Mouse (Mus musculus) megakaryocyte progenitor cell, adult 5-6 weeks (primary cell): ENCODE data around the gene Arhgap10. TPM values are rescaled to one million over a fixed set of nuclear protein-coding genes. Genes with fewer than 3 reads are reported as not detected.
A peak's percentile ranks its signal among the peaks of the same experiment; 100 is the strongest.

Source experiments
- ATAC-seq: replicated peaks from 2 replicates; pipeline ENCODE4 v1.8.0; 2016; ENCODE audit warnings: mild to moderate bottlenecking, moderate TSS enrichment, inconsistent platforms; ENCODE audit not compliant: poor library complexity
- total RNA-seq, 2 experiments: library from RNA; stranded (forward) in 1 of 2; stranded (reverse) in 1 of 2; fragments of 157-497, 149-512 nt in 1 of 2; fragments of 200-1000 nt in 1 of 2; gene quantifications; 2 replicates each; pipeline versions ENCODE4 v1.2.3 to v1.2.4; 2015 to 2017

Arhgap10 gene
- total RNA-seq, 2 experiments from 2014 or later = 6.6 to 12.2 TPM

DNA sequence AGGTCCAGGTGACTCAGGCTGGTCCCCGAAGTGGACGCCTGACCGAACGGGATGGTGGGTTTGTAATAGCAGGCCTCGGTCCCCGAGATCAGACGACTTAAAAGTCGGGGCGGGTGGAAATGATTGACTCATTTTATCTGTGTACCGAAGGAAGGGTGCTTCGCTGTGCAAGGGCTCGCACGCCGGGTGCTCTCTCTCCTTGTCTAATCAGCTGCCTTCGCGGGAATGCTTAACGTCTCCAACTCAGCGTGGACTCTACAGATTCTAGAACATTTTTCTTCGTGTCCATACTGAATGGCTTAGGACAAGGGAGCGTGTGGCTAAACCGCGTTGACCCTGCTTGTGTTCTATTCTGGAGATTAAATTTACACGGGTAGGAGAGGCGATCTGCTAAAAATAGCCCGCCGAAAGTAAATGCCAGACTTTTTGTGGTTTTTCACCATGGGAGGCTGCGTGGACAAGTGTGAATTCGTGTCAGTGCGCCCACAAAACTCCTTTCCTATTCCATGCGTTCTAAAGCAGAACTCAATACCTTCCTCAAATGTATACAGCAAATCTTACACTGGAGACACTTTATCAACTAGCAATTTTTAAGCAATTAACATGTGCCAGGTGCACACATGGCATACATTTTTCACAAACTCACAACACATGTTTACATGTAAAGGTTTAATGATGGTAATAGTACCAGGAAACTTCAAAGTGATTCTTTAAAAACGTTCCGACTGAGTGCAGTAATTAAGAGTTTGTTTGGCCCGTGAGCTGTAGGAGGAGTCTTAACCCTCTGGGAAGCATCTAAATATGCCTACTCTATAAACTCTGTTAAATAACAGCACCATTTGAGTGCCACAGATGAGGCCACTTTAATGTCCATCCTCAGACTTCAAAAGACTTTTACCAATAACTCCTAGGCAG is 705 bp upstream of the Arhgap10 start:
- ATAC-seq = peak; percentile 56

DNA sequence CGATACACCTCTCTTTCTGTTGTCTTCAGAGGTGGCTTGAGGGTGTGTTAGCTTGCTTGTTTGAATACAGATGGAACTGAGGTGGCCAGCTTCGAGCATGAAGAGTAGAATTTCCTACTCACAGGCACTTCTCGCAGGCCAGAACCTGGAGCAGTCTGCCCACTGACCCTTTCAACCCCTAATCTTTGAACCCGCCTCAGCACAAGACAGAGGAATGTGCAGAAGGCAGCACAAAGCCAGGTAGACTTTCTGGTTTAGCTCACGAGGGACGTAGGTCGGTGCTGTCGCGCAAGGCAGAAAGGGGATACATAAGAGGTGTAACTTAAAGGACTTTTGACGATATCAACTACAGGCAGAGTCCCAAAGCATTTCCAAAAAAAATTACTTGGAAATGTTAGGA is 908 bp downstream of the Arhgap10 start:
- no peak for ATAC-seq

DNA sequence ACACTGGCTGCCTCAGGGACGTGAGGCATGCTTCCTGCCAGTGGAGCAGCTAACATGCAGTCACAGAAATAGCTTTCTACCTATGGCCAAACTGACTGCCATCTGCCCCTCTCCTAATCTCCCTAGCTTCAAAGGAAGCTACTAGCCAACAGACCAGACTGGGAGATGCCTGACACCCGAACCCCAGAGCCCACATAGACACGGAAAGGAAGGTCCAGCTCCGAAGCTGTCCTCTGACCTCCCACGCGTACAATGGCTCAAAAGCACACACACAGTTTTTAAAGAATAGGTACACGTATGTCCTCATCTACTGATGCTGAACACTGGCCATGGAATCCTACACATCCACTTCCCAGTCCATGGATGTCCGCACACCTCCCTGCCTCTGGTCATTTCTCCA is 2.0 kb downstream of the Arhgap10 start:
- ATAC-seq = no peak

DNA sequence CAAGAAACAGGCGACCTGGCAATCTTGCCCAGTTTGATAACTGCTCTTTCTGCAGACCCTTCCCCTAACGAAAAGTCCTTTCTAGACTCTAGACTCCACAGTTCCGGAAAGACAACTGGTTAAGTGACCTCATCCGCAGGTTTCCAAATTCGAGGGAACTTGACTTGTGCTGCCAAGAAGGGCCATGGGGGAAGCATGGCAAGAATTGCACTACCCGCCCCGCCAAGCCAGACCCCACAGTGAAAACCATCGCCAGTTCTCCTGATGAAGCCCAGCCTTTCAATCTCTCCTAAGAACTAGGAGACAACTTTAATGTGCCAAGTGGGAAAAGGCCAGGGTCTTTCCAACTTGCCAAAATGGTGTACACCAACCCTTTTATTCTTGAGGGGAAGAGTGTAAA is 2.6 kb downstream of the Arhgap10 start:
- no peak for ATAC-seq

DNA sequence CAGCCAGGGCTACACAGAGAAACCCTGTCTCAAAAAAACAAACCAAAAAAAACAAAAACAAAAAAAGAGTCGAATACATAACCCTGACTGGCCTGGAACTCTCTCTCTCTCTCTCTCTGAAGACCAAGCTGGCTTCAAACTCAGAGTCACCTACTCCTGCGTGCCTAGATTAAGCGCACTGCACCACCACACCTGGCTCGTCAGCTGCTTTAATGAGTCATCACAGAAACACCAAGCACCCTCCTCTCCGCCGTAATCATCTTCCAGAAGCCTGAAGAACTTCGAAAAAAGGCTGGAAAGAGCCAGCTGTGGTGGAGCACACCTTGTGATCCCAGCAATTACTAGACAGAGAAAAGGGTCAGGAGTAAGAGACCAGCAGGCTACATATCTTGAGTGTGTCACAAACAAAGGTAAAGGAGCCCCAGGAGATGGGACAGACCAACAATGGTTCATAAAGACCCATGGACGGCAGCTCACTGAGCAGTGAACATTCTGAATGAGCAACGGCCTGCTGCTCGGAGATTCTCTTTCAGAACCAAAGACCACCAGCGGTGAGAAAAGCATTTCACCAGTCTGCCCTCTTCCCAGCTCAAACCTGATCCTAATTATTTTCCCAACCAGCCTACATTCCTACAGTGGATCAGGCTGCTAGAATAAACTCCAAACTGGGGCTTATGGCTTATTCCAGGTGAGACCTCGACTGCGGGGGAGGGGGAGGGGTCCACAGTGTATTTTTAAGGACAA is 5.8 kb downstream of the Arhgap10 start:
- ATAC-seq = no peak

DNA sequence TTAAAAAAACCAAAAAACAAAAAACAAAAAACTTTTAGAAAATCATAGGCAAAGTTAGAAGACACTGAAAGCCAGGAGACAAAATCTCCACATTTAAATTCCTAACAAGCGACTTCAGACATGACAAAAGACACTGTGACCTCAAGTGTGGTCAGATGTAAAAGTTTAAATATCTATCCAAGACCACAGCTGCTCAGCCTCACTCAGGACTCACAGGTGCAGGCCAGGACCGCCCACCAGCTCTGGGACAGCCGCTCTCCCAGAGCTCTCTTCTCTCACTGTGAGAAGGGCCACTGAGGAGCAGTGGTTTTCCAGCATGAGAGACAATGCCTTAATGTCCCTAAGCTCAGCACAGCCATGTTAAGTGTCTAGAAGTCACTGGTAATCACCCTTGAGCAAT is 7.3 kb downstream of the Arhgap10 start:
- no peak for ATAC-seq

DNA sequence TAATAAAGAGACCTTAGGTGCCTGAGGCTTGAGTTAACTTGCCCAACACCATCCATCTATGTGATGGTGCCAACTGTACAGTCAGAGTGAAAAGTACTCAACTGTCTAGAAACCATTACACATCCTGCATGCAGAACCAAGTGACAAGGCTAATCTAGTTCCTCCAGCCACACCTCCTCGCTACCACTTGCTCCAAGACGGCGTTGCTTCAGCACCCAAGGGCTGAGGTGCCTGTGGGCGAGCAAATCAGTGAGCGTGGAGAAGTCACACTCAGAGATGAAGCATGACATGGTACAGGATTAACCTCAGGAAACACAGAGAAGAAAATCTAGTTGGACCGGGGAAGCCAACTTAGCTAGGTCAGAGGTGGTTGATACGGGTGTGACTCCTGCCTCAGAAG is 8.7 kb downstream of the Arhgap10 start:
- peak; percentile 91 for ATAC-seq

DNA sequence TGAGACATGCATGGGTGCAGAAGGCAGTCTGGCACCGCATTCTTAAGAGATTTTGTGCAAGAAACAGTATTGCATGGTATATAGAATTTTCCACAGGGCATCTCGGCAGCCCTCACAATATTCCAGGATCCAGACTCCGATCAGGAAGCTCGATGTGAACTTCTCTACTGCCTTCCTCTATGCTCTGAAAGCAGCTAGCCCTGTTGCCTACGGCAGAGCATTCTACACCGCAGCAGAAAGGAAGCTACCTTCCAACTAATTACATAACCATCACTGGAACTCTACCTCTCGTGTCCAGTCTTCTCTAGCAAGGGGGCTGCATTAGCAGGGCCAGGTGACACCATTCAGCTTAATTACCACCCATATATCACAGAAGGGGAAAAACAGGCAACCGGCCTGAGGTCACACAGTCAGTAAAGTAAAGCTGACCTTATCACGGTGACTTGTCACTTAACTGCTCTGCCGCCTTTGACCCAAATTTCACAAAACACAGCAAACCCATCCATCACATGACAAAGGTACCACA is 10.2 kb downstream of the Arhgap10 start:
- no peak for ATAC-seq

DNA sequence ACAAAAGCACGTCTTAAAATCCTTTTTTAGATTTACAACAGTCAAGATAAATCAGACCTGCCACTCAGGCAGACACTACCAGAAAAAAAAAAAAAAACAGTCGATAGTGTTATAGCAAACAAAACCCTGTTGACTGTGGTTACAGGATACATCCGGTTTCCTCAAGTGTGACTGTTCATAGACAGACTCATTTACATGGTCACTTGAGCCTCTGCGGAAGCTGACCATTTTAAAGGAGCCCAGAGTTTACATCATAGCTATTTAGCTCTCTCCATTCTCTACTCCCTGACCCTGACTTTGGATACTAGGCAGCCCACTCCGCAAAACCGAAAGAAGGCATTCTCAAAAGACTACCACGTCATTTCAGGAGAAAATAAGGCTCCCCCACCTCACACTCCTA is 11.2 kb downstream of the Arhgap10 start:
- ATAC-seq = no peak

DNA sequence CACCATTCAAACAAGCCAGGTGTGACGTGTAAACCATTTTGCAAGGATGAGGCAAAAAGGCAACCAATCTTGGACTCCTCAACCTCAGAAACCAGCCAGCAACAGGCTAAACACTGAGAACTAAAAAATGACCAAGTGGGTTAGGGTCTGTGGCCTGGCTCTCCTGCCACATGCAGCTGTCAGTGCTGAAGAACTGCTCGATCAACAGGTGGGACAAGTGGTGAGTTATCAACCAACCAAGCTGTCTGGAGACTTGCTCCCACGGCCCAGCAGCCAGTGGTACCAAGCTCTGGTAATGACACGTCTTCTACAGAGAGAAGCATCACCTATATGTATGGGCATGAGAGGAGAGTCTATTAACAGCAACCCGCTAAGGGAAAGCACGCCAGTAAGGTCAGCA is 15.2 kb downstream of the Arhgap10 start:
- ATAC-seq = no peak

DNA sequence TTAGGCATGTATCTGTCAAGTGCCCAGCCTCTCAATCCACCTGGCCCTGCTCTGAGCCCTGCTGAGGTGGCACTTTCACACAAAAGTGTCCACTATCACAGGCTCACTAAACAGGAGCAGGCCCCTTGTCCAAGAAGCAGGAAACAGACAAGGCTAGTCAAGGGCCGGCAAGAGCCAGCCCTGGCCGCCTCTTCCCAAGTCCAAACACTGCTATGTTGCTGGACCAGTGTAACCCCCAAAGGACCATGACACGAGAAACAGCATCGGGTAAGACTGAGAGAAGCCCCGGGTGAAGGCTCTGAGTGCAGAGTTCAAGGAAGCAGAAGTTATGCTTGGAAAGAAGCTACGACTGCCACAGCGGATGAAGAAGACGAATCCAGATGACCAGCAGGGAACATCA is 16.6 kb downstream of the Arhgap10 start:
- no peak for ATAC-seq

DNA sequence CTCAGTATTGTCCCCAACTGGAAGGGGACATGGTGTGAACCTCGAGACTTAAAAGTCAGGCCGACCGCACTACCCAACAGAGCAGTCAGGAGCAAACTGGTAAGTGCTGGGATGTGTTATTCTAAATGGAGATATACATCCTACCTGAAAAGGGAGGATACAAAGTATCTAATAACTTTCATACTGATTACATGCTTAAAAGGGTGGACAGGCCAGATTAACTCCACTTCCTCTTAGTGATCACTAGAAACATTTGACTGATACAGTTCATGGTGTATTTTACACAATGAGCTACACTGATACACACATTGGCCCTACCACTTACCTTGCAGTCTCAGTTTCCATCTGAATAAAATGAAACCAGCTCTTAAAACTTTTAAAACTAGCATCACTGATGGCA is 17.5 kb downstream of the Arhgap10 start:
- ATAC-seq = no peak

DNA sequence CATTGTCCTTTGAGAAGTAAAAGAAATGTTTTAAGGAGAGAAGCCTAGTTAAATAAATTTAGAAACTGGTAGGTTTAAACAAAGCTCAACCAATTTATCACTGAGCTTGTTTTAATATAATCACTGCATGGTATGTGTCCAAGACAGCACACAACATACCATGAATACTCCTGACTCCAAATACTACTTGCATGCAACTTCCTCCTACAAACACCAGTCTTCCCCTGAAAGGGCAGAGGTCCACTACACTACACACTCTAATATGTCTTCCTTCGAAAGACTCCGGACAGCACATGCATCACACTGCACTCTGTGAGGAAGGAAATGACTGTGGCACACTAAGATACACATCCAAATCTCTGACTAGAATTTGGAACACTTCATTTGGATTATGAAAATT is 20.3 kb downstream of the Arhgap10 start:
- ATAC-seq = no peak

DNA sequence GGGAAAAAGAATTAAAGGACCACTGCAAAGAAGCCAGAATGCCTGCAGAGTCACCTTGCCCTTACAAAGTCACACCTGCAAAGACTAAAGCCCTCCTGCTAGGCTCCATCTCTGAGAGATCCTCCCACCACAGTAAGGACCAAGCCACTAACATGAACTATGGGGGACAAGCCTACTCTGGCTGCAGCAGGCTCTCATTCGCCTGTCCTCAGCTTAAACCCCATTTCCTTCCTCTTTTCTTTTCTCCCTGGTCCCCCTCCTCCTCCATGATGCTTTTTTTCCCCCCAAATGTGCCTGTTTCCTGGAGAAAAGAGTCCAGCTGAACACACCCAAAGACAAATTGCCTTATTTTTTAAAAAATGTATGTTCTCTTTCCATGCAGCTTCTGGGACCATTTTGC is 21.5 kb downstream of the Arhgap10 start:
- peak; percentile 51 for ATAC-seq

DNA sequence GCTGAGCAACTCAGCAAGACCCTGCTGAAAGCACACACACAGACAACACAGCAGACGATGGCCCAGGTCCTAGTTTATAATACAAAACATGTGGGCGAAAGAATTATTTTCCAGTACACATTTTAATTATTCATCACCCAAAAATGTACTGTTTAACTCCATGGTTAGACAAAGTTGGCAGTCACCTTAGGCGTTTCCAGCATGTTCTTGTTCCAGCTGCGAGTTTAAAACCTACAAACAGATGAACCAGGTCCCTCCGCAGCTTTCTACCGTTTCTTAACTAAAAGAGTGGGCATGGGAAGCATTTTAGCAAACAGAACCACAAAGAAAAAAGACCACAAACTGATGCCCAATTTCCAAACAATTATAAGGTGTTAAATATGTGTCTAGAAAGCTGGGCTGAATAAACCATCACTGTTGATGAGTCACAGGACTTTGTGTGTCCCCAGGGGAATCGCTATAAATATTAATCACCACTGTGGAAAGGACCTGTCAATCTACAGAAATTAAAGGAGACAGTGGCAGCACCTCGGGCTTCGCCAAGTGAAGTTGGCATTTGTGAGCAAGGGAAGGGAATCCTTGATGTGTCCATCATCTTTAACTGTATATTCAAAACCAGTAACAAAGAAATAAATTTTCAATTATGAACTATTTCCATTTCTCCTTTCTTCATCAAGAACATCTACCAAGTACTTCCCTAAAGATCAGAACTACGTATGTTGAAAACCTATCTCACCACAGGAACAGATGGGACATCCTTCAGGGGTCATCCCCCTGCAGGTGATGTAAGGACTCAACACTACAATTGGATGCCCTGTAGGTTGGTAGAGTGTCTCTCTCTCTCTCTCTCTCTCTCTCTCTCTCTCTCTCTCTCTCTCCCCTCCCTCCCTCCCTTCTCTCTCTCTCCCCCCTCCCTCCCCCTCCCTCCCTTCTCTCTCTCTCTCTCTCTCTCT is 23.1 kb downstream of the Arhgap10 start:
- ATAC-seq = peak; percentile 60

DNA sequence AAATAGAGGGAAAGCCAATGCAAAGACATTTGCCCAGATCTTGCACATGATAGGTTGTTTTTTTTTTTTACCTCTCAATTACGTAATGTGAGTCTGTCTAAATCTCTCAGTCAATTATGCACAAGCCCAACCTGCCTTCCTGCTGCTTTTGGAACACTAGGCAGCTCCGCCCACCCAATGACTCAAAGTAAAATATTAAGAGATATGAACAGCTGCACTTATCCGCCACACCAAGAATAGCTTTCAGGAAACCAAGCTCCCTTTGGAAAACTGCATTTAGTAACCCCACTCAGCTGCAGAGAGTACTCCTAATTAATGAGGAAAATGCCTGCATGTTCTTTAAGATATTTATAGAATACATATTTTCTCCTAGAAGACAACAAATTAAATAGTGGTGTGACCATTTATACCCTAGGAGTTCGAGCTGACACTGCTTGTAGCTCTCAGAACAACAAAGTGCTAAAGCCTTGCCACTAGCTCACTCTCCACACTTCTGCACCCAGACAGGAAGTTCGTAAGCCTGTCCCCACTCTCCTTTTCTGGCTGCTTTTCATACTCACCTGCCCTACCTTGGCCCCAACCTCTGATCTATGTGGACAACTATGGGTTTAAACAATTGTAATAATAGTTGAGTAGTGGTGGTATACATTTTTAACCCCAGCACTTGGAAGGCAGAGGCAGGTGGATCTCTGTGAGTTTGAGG is 25.2 kb downstream of the Arhgap10 start:
- ATAC-seq = peak; percentile 40

DNA sequence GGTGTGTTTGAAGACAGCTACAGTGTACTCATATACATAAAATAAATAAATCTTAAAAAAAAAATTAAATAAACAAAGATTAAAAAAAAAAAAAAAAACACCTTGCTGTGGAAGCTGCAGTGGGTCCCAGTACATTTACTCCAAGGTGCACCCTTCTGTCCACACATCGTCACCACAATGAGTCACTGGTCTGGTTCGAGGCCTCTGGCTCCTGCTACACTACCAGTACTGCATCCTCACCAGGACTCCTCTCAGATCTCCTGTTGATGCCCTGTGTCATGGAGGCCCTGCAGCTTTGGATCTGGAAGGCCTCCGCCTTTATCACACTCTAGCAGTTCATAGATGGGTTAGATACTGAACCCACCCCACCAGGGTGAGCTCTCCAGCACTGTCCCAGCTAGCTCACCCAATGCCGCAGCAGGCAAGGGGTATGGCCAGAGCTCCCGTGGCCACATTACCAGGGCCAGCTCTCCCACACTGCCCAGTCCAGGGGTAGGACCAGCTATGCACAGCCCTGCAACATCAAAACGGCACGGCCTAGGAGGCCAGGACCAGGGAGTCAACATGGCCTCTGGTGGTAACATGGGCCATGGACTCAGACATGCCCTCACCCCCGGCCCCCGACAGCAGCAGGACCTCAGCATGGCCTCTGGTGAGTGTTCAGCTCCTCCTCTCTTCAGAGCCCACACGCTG is 26.4 kb downstream of the Arhgap10 start:
- ATAC-seq = peak; percentile 32

DNA sequence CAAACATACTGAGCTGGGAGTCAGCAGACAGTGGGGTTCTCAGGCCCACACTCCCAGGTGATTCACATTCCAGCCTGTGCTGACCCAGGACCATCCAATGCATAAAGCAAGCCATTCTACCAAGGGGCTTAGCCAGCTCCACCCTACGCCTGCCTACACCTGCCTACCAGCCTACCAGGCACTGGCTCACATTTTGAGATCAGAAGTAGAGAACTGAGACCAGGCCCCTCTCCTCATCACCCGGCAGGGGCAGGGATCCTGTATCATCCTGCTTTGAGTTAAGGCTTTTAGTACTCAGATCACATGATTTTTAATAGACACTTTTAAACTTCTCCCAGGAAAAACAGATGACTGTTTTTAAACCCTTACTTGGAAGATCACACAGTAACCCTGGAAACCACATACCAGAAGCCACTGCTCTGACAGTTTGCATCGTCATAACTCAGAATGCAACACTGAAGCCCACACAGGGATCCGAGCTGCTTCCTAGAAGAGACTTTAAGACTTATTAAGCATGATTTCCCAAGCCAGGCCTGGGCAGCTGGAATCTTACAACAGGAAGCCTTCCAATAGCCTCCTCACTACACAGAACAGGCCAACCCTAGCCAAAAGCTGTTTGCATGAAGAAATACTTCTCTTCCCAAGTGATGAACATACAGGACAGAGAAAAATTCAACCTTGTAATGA is 27.5 kb downstream of the Arhgap10 start:
- ATAC-seq = peak; percentile 22

DNA sequence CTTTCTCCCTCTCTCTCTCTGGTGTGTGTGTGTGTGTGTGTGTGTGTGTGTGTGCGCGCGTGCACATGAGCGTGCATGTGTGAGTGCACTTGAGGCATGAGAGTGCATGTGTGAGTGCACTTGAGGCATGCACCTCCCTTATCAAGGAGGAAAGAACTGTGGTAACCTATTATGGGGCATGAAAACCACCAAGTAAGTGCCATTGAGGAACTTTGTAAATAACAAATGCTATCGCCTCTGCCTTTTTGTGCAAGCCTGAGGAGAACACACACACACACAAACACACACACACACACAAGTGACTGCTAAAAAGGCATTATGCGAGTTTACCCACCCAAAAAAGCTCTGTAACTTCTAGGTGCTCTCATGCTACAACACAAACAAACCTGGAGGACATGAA is 28.5 kb downstream of the Arhgap10 start:
- no peak for ATAC-seq
